Mouse (Mus musculus): ENCODE results near the gene Anks1. TPM values are rescaled to one million over a fixed set of nuclear protein-coding genes. Genes with fewer than 3 reads are reported as not detected.

Anks1 gene
- total and polyA plus RNA-seq, 2 experiments = 8.8 to 10.0 TPM

GRCm38 (mm10) chr17:27908206-27908887 lies 759 bp upstream of the Anks1 start:
- 0 out of 2 replicates have a peak, but pooled peaks have one; percentile 9 for TF ChIP-seq CTCF (IDR thresholded peaks at IDR 0.05; ENCODE audit: low read depth, low read length)
- no peak for TF ChIP-seq POLR2A (IDR thresholded peaks at IDR 0.05; ENCODE audit: extremely low read depth, insufficient read depth, low read length)
- H3K9ac ChIP-seq (ENCODE audit: low read depth, low read length) = peak overlapping the region; percentile 52
- peaks cover 5% of the 10 kb centered on the region for H3K4me1 ChIP-seq (ENCODE audit: control insufficient read depth, insufficient read depth, low read length)
- peak overlapping the region; percentile 14 for H3K27ac ChIP-seq (replicated peaks; ENCODE audit: insufficient read depth, low read depth, low read length)
- H3K36me3 ChIP-seq (ENCODE audit: control insufficient read depth, insufficient read depth, low read length) = peaks cover 4% of the 10 kb centered on the region; the same call in 1 of the 2 replicates
- H3K79me2 ChIP-seq (ENCODE audit: control insufficient read depth, insufficient read depth, low read length) = peaks cover 28% of the 10 kb centered on the region; the same call in 1 of the 2 replicates
- under 1% methylated on average over 12 of the region's 12 CpGs for WGBS
- DNase-seq (ENCODE audit: extremely low read depth, low read depth, low spot score) = peak; percentile 19
- H3K4me3 ChIP-seq (ENCODE audit: insufficient read depth, low read depth, low read length) = peak overlapping the region; percentile 94
- H3K27me3 ChIP-seq (ENCODE audit: control insufficient read depth, insufficient read depth, low read length) = no peaks in the 10 kb centered on the region

- Histone ChIP-seq H3K4me3 (ENCODE audit: insufficient read depth, low read depth, low read length) (peak within 1 kb of the TSS; percentile 65), H3K27ac (replicated peaks; ENCODE audit: insufficient read depth, low read depth, low read length) (peak within 1 kb of the TSS; percentile 66), H3K4me1 (ENCODE audit: control insufficient read depth, insufficient read depth, low read length) (peaks cover 5% of the 10 kb centered on the region), H3K27me3 (ENCODE audit: control insufficient read depth, insufficient read depth, low read length) (no peaks in the 10 kb centered on the region), H3K79me2 (ENCODE audit: control insufficient read depth, insufficient read depth, low read length) (peaks cover 35% of the 10 kb centered on the region; the same call in 1 of the 2 replicates), H3K9ac (ENCODE audit: low read depth, low read length) (peak within 1 kb of the TSS; percentile 82), H3K36me3 (ENCODE audit: control insufficient read depth, insufficient read depth, low read length) (0 out of 2 replicates have a peak, but pooled peaks cover 1% of the 10 kb centered on the region)
- peak; percentile 47 for DNase-seq (ENCODE audit: extremely low read depth, low read depth, low spot score)
- WGBS = 1% methylated on average over 53 of the region's 53 CpGs
- TF ChIP-seq CTCF (IDR thresholded peaks at IDR 0.05; ENCODE audit: low read depth, low read length) (no peak), POLR2A (IDR thresholded peaks at IDR 0.05; ENCODE audit: extremely low read depth, insufficient read depth, low read length) (no peak)
These were observed 755 bp downstream of the Anks1 start, which contains the start of gene Taf11 for GRCm38 (mm10) chr17:27909622-27910500. Gene Taf11, minus strand, starts transcription at chr17:27909844.

- Histone ChIP-seq H3K36me3 (ENCODE audit: control insufficient read depth, insufficient read depth, low read length) (no peaks in the 10 kb centered on the region), H3K4me3 (ENCODE audit: insufficient read depth, low read depth, low read length) (no peak overlapping the region), H3K4me1 (ENCODE audit: control insufficient read depth, insufficient read depth, low read length) (peaks cover 5% of the 10 kb centered on the region), H3K27ac (replicated peaks; ENCODE audit: insufficient read depth, low read depth, low read length) (no peak overlapping the region), H3K27me3 (ENCODE audit: control insufficient read depth, insufficient read depth, low read length) (no peaks in the 10 kb centered on the region), H3K79me2 (ENCODE audit: control insufficient read depth, insufficient read depth, low read length) (peaks cover 38% of the 10 kb centered on the region; the same call in 1 of the 2 replicates), H3K9ac (ENCODE audit: low read depth, low read length) (no peak overlapping the region)
- no peak for DNase-seq (ENCODE audit: extremely low read depth, low read depth, low spot score)
- TF ChIP-seq CTCF (IDR thresholded peaks at IDR 0.05; ENCODE audit: low read depth, low read length) = no peak
- no peak for TF ChIP-seq POLR2A (IDR thresholded peaks at IDR 0.05; ENCODE audit: extremely low read depth, insufficient read depth, low read length)
- 85% methylated on average over 7 of the region's 7 CpGs for WGBS
These were observed 2.3 kb downstream of the Anks1 start for GRCm38 (mm10) chr17:27911371-27911770.

GRCm38 (mm10) chr17:27914742-27915141 lies 5.6 kb downstream of the Anks1 start:
- H3K9ac ChIP-seq (ENCODE audit: low read depth, low read length) = no peak overlapping the region
- DNase-seq (ENCODE audit: extremely low read depth, low read depth, low spot score) = no peak
- 0 out of 2 replicates have a peak, but pooled peaks cover 4% of the 10 kb centered on the region for H3K4me1 ChIP-seq (ENCODE audit: control insufficient read depth, insufficient read depth, low read length)
- peaks cover 50% of the 10 kb centered on the region for H3K79me2 ChIP-seq (ENCODE audit: control insufficient read depth, insufficient read depth, low read length)
- H3K27me3 ChIP-seq (ENCODE audit: control insufficient read depth, insufficient read depth, low read length) = no peaks in the 10 kb centered on the region
- H3K4me3 ChIP-seq (ENCODE audit: insufficient read depth, low read depth, low read length) = no peak overlapping the region
- TF ChIP-seq CTCF (IDR thresholded peaks at IDR 0.05; ENCODE audit: low read depth, low read length) (no peak), POLR2A (IDR thresholded peaks at IDR 0.05; ENCODE audit: extremely low read depth, insufficient read depth, low read length) (no peak)
- no peaks in the 10 kb centered on the region for H3K36me3 ChIP-seq (ENCODE audit: control insufficient read depth, insufficient read depth, low read length)
- H3K27ac ChIP-seq (replicated peaks; ENCODE audit: insufficient read depth, low read depth, low read length) = no peak overlapping the region
- WGBS = 92% methylated on average over 4 of the region's 4 CpGs

GRCm38 (mm10) chr17:27916366-27916765 lies 7.3 kb downstream of the Anks1 start:
- whole genome bisulfite sequencing = 94% methylated on average over 4 of the region's 4 CpGs
- Histone ChIP-seq H3K4me3 (ENCODE audit: insufficient read depth, low read depth, low read length) (no peak overlapping the region), H3K9ac (ENCODE audit: low read depth, low read length) (no peak overlapping the region), H3K36me3 (ENCODE audit: control insufficient read depth, insufficient read depth, low read length) (no peaks in the 10 kb centered on the region), H3K27ac (replicated peaks; ENCODE audit: insufficient read depth, low read depth, low read length) (no peak overlapping the region), H3K4me1 (ENCODE audit: control insufficient read depth, insufficient read depth, low read length) (peaks cover 5% of the 10 kb centered on the region; the same call in 1 of the 2 replicates), H3K27me3 (ENCODE audit: control insufficient read depth, insufficient read depth, low read length) (no peaks in the 10 kb centered on the region), H3K79me2 (ENCODE audit: control insufficient read depth, insufficient read depth, low read length) (peaks cover 40% of the 10 kb centered on the region)
- TF ChIP-seq CTCF (IDR thresholded peaks at IDR 0.05; ENCODE audit: low read depth, low read length) = no peak
- no peak for TF ChIP-seq POLR2A (IDR thresholded peaks at IDR 0.05; ENCODE audit: extremely low read depth, insufficient read depth, low read length)
- no peak for DNase-seq (ENCODE audit: extremely low read depth, low read depth, low spot score)

All from liver, adult 2 months (tissue).